Mouse (Mus musculus) heart, postnatal 0 days (tissue): ENCODE results near the gene Gm21969. TPM values are rescaled to one million over a fixed set of nuclear protein-coding genes. Genes with fewer than 3 reads are reported as not detected.
A peak's percentile ranks its signal among the peaks of the same experiment; 100 is the strongest.

Experiments used
- ATAC-seq: fragments of 200-750 bp; cut with Nextera tagmentation; 2 replicates; pipeline ENCODE4 v1.8.0; 2017; ENCODE audit warnings: low read depth, moderate number of reproducible peaks, moderate library complexity; ENCODE audit not compliant: insufficient read depth
- DNase-seq: peaks from one replicate; pipeline ENCODE4 v3.0.0-alpha.2; 2016; ENCODE audit warnings: low spot score
- H3K27ac ChIP-seq: fragments of 300-500 bp; sonication (generic); 2 replicates; pipeline ENCODE4 v1.5.1; 2014; ENCODE audit warnings: low read depth, mild to moderate bottlenecking
- H3K27me3 ChIP-seq: fragments of 300-500 bp; sonication (generic); 2 replicates; pipeline ENCODE4 v1.6.1; 2014; ENCODE audit warnings: low read length, mixed read lengths; ENCODE audit not compliant: control insufficient read depth, insufficient read depth
- H3K36me3 ChIP-seq: fragments of 300-500 bp; sonication (generic); replicated peaks from 2 replicates; pipeline ENCODE4 v1.6.1; 2014; ENCODE audit warnings: low read length, mixed read lengths; ENCODE audit not compliant: control insufficient read depth, insufficient read depth
- H3K4me1 ChIP-seq: fragments of 300-500 bp; sonication (generic); 2 replicates; pipeline ENCODE4 v1.6.1; 2014; ENCODE audit warnings: antibody characterized with exemption; ENCODE audit not compliant: control insufficient read depth, insufficient read depth
- H3K4me2 ChIP-seq: fragments of 300-500 bp; sonication (generic); 2 replicates; pipeline ENCODE4 v1.6.1; 2014; ENCODE audit warnings: low read depth, mild to moderate bottlenecking, low read length, moderate library complexity
- H3K4me3 ChIP-seq: fragments of 300-500 bp; sonication (generic); 2 replicates; pipeline ENCODE4 v1.5.1; 2014; ENCODE audit warnings: low read depth, low read length
- H3K9ac ChIP-seq: fragments of 300-500 bp; sonication (generic); replicated peaks from 2 replicates; pipeline ENCODE4 v1.6.1; 2014; ENCODE audit warnings: low read depth, low read length, mixed read lengths
- H3K9me3 ChIP-seq: fragments of 300-500 bp; sonication (generic); replicated peaks from 2 replicates; pipeline ENCODE4 v1.6.1; 2016; ENCODE audit warnings: low read length; ENCODE audit not compliant: control insufficient read depth
- CTCF ChIP-seq: IDR thresholded peaks from 2 replicates; pipeline ENCODE4 v1.5.1; 2016; ENCODE audit warnings: antibody characterized with exemption, control low read depth, low read depth
- EP300 ChIP-seq: IDR thresholded peaks from 2 replicates; pipeline ENCODE4 v1.6.1; 2016; ENCODE audit warnings: antibody characterized with exemption, low read depth
- WGBS: fragments of 180-500 bp; shearing (Covaris S2); extraction: QIAGEN DNeasy Blood & Tissue Kit; methylation state at CpG from one replicate; pipeline ENCODE4 v1.1.7; 2014; 5-methylcytosine and 5-hydroxymethylcytosine counted together
- polyA plus RNA-seq: library from polyadenylated mRNA; unstranded; fragments of >200 nt; fragmentation: Nextera tagmentation; extraction: Ambion mirVana; gene quantifications from 2 replicates; pipeline ENCODE4 v1.2.1, GENCODE M21; 2015
- total RNA-seq: library from RNA; depleted of rRNA; stranded (reverse); fragments of >200 nt; gene quantifications from 2 replicates; pipeline ENCODE4 v1.2.3, GENCODE M21; 2014; ENCODE audit warnings: low replicate concordance; rRNA removed

Gene Gm21969
- total RNA-seq (not detected in 2 replicates), polyA plus RNA-seq (not detected in 2 replicates)

DNA sequence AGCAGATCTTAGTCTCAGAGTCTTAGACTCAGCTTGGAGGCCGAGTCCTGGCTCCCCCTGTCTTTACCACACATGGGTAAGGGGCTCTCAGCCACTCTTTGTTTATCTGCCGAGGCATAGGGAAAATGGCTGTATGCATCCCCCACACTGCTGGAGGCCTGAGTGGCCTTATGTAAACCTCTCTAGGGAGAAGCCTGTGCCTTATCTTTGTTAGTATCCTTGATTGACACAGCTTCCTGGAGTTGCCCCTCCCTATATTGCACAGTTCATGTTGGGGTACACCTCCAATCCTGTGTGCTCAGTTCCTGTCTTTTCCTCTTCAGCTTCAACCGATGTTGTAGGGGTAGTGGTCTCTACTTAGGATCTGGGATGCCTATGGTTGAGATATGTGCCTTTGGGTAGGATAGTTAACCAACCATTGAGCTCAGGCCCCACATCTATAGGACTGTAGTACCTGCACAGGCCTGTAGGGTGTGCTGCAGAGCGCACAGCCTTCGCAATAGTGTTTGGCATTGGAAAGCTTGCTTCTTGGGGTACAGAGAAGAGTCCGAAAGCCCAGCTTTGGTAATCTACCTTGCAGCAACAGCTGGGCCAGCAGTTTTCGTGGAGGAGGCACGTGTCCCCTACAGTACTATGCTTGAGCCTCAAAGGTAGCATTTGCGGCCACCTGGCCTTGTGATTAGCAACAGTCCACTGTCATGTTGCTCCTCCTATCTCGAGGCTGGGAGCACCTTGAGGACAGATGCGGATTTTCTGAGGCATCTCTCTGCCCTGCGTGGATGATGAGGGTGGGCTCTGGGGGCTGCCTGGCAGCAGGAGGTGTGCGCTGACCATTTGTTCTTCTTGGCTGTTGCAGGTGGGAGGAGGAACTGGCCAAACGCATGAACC lies at the start of gene Gm21969:
TSS of gene Gm21969 (plus strand) at position 830 of the 888 bp plus-strand sequence.
- 45% methylated on average over 14 of the region's 14 CpGs for WGBS
- no peak for ATAC-seq
- H3K4me2 ChIP-seq: peak within 1 kb of the TSS; percentile 17

DNA sequence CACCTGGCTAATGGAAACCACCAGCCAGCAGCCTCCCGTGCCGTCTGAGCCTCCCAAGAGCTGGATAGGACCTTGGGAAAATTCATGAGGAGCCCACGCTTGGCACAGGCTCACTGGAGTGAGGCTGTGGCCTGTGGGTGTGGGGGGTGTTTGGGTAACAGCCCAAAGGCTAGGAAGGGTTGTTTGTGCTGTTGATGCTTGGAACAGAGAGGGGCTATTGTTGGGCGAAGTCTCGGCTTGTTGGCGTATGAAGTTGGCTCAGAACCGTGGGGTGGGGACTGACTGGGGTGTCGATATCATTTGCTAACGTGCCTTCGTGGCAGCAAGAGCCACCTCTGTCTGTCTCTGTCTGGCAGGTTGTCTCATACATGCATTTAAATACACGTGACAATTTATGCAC lies 47.8 kb upstream of the Gm21969 start:
- TF ChIP-seq CTCF: no peak
- no peak for TF ChIP-seq EP300
- H3K4me2 ChIP-seq: no peak overlapping the region
- DNase-seq (no peak), ATAC-seq (no peak)
- peaks cover 5% of the 10 kb centered on the region; the same call in 1 of the 2 replicates for H3K9me3 ChIP-seq
- no peaks in the 10 kb centered on the region for H3K4me1 ChIP-seq
- no peaks in the 10 kb centered on the region for H3K27me3 ChIP-seq
- WGBS: 71% methylated on average over 11 of the region's 11 CpGs
- H3K9ac ChIP-seq: no peak overlapping the region
- H3K27ac ChIP-seq: no peak overlapping the region
- no peaks in the 10 kb centered on the region for H3K36me3 ChIP-seq
- no peak overlapping the region for H3K4me3 ChIP-seq

More for the DNA sequence above, at the start of gene Gm21969:
- TF ChIP-seq CTCF: peak; percentile 87
- TF ChIP-seq EP300: no peak
- H3K9me3 ChIP-seq: no peaks in the 10 kb centered on the region
- peak within 1 kb of the TSS; percentile 78 for H3K27ac ChIP-seq
- no peak within 1 kb of the TSS for H3K9ac ChIP-seq
- H3K4me3 ChIP-seq: no peak within 1 kb of the TSS
- H3K27me3 ChIP-seq: no peaks in the 10 kb centered on the region
- peak; percentile 35 for DNase-seq
- H3K4me1 ChIP-seq: peaks cover 42% of the 10 kb centered on the region
- peaks cover 20% of the 10 kb centered on the region for H3K36me3 ChIP-seq

DNA sequence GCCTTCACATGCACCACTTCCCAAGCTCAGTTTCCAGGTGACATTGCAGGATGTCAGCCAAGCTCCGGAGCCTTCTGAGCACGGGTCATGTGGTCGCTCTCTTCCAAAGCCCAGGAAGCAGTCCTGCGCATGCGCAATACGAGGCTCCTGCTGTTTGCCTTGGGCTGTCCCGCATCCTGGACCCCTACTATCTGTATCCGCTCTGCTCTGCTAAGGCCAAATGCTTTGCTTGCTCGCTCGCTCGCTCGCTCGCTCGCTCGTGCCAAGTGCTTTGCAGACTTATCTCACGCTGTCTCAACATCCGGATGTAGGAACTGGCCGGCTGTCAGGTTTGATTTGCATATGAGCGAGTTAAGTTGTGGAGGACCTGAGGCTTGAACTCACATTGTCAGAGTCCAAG lies 47.0 kb upstream of the Gm21969 start:
- H3K4me3 ChIP-seq: no peak overlapping the region

DNA sequence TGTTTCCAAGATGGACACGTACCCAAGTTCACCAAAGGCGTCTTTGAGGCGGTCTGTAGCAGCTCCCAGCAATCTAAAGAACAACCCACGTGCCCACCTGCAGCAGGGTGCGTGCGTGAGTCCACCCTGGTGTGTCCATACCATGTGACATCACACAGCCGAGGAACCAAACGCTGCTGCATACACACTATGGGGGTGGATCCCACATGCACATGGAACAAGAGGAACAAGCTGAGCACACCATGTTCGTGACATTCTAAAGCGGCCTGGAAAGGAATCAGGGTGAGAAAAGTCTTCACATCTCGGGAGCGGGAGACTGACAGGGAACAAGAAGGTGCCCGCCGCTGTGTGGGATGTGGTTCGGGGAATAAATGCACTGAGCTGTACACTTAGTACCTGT lies 34.6 kb upstream of the Gm21969 start:
- Histone ChIP-seq H3K27ac (no peak overlapping the region), H3K4me2 (no peak overlapping the region), H3K9me3 (no peaks in the 10 kb centered on the region), H3K4me3 (no peak overlapping the region), H3K27me3 (peaks cover 7% of the 10 kb centered on the region; the same call in 1 of the 2 replicates), H3K4me1 (no peaks in the 10 kb centered on the region), H3K36me3 (no peaks in the 10 kb centered on the region), H3K9ac (no peak overlapping the region)
- 72% methylated on average over 15 of the region's 15 CpGs for WGBS
- DNase-seq: no peak
- ATAC-seq: no peak
- no peak for TF ChIP-seq CTCF
- no peak for TF ChIP-seq EP300

More for the DNA sequence above, 47.0 kb upstream of the Gm21969 start:
- Histone ChIP-seq H3K27me3 (no peaks in the 10 kb centered on the region), H3K36me3 (no peaks in the 10 kb centered on the region), H3K9me3 (peaks cover 5% of the 10 kb centered on the region; the same call in 1 of the 2 replicates), H3K9ac (no peak overlapping the region), H3K4me2 (peak overlapping the region; percentile 28; the same call in 1 of the 2 replicates), H3K27ac (no peak overlapping the region), H3K4me1 (no peaks in the 10 kb centered on the region)
- DNase-seq: peak; percentile 76
- peak; percentile 83 for ATAC-seq
- TF ChIP-seq EP300: no peak
- TF ChIP-seq CTCF: no peak
- 27% methylated on average over 19 of the region's 19 CpGs for WGBS

DNA sequence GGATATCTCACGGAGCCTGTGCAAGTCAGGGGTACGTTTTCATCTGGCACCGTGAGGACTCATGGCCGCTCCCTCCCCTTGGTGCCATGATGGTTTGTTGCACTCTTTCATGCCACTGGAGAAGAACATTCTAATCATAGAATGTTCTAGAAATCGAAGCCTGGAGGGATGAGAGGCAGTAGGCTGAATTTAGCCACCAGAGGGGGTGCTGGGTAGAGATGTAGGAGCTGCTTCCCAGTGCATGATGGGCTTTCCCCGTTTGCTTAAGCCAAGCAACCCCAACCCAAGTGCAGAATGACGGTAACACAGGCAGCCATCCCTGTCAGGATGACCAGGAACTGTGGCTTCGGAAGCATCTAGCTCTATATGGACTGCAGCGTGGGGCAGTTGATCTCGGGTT lies 32.2 kb upstream of the Gm21969 start:
- Histone ChIP-seq H3K4me2 (no peak overlapping the region), H3K27me3 (peaks cover 7% of the 10 kb centered on the region; the same call in 1 of the 2 replicates), H3K27ac (no peak overlapping the region), H3K9me3 (no peaks in the 10 kb centered on the region), H3K36me3 (no peaks in the 10 kb centered on the region), H3K4me1 (peaks cover 4% of the 10 kb centered on the region; the same call in 1 of the 2 replicates), H3K9ac (no peak overlapping the region), H3K4me3 (no peak overlapping the region)
- DNase-seq (no peak), ATAC-seq (no peak)
- TF ChIP-seq EP300: no peak
- TF ChIP-seq CTCF: peak; percentile 37
- WGBS: 70% methylated on average over 10 of the region's 10 CpGs
